Mouse (Mus musculus): ENCODE measurements around the gene Birc5. TPM values are rescaled to one million over a fixed set of nuclear protein-coding genes. Genes with fewer than 3 reads are reported as not detected.

Gene Birc5
- polyA plus RNA-seq, 1 experiment from 2014 or later: 50.1 TPM

DNA sequence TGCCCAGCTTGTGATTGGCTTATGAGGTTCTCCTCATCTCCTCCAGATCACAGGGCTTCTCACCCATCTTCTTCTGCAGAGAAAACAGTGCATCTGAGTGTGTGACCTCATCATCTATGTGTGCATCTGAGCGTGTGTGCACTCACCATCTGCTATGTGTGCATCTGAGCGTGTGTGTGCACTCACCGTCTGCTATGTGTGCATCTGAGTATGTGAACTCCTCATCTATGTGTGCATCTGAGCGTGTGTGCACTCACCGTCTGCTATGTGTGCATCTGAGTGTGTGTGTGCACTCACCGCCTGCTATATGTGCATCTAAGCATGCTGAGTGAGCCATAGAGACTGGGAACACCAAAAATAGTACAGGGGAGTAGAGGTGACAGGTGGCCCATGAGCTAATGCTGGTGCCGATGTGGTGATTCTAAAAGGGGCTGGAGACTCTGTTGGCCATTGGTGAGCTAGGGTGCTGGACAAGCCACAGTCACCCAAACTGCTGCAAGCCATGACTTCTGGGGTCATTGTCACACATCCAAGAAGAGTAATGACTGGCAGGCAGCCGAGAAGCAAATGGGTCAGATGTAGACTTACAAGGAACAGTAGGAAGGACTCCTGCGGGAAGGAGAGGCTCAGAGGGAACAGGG is 31.4 kb downstream of the Birc5 start:
- no peak overlapping the region for H3K9ac ChIP-seq
- peaks cover 39% of the 10 kb centered on the region for H3K4me1 ChIP-seq (replicated peaks)
- 87% methylated on average over 9 of the region's 9 CpGs for WGBS
- peaks cover 16% of the 10 kb centered on the region for H3K27me3 ChIP-seq
- no peak overlapping the region for H3K4me2 ChIP-seq
- no peak overlapping the region for H3K4me3 ChIP-seq
- ATAC-seq (ENCODE audit: low read depth): no peak
- no peaks in the 10 kb centered on the region for H3K36me3 ChIP-seq
- no peak overlapping the region for H3K27ac ChIP-seq (replicated peaks)
- no peaks in the 10 kb centered on the region for H3K9me3 ChIP-seq

GRCm38 (mm10) chr11:117880977-117881358 is 31.9 kb downstream of the Birc5 start:
- H3K36me3 ChIP-seq: no peaks in the 10 kb centered on the region
- 87% methylated on average over 6 of the region's 6 CpGs for WGBS
- no peak for ATAC-seq (ENCODE audit: low read depth)

DNA sequence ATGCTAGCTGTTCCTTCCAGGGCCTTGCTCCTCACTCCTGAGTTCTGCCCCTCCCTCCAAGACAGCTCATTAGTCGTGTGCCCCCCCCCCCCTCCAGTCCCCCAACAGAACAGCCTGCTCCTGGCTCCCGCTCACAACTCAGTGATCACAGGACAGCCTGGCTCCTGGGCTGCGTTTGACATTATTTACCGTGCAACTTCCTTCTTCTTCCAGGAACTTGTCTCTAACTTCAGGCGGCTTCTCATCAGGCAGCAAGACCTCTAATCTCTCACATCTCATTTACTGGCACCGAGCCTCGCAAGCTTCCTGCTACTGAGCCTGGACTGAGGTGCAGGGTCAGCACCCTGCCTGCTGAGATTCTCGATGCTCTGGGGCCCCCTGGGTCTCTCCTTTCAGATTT is 32.7 kb downstream of the Birc5 start:
- H3K27ac ChIP-seq (replicated peaks): no peak overlapping the region
- WGBS: 28% methylated on average over 8 of the region's 8 CpGs
- no peak overlapping the region for H3K4me2 ChIP-seq
- peaks cover 20% of the 10 kb centered on the region for H3K27me3 ChIP-seq
- H3K36me3 ChIP-seq: no peaks in the 10 kb centered on the region
- no peak overlapping the region for H3K9ac ChIP-seq
- H3K9me3 ChIP-seq: no peaks in the 10 kb centered on the region
- H3K4me1 ChIP-seq (replicated peaks): peaks cover 39% of the 10 kb centered on the region
- no peak overlapping the region for H3K4me3 ChIP-seq
- ATAC-seq (ENCODE audit: low read depth): no peak

More at GRCm38 (mm10) chr11:117880977-117881358, 31.9 kb downstream of the Birc5 start:
- no peak overlapping the region for H3K4me3 ChIP-seq
- no peak overlapping the region for H3K9ac ChIP-seq
- peaks cover 39% of the 10 kb centered on the region for H3K4me1 ChIP-seq (replicated peaks)
- H3K4me2 ChIP-seq: no peak overlapping the region
- no peak overlapping the region for H3K27ac ChIP-seq (replicated peaks)
- peaks cover 16% of the 10 kb centered on the region for H3K27me3 ChIP-seq
- H3K9me3 ChIP-seq: no peaks in the 10 kb centered on the region

GRCm38 (mm10) chr11:117882208-117882607 is 33.2 kb downstream of the Birc5 start:
- peaks cover 24% of the 10 kb centered on the region for H3K27me3 ChIP-seq
- peaks cover 39% of the 10 kb centered on the region for H3K4me1 ChIP-seq (replicated peaks)
- H3K36me3 ChIP-seq: no peaks in the 10 kb centered on the region
- H3K4me2 ChIP-seq: no peak overlapping the region
- H3K9me3 ChIP-seq: no peaks in the 10 kb centered on the region
- H3K9ac ChIP-seq: no peak overlapping the region
- no peak overlapping the region for H3K27ac ChIP-seq (replicated peaks)
- no peak for ATAC-seq (ENCODE audit: low read depth)
- 82% methylated on average over 1 of the region's 1 CpGs for WGBS
- no peak overlapping the region for H3K4me3 ChIP-seq

DNA sequence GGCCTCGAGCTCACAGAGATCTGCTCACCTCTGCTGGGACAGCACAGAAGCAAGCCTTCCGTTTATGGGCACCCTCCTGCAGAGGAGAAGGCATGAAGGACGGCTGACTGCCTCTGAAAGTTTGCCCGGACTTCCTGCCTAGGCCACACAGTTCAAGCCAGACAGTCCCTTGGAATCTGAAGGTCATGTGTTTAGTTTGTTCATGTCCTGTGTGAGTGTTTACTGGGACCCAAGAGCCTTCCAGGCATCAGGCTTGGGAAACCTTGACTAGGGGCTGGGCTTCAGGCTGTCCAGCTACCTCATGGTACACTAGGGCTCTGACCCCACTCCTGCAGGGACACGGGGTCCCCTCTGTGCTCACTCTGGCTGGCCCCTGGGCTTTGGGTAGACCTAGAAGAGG is 36.9 kb downstream of the Birc5 start:
- Histone ChIP-seq H3K27ac (replicated peaks) (no peak overlapping the region), H3K36me3 (no peaks in the 10 kb centered on the region), H3K9ac (no peak overlapping the region), H3K27me3 (peaks cover 49% of the 10 kb centered on the region), H3K9me3 (no peaks in the 10 kb centered on the region), H3K4me1 (replicated peaks) (peaks cover 51% of the 10 kb centered on the region), H3K4me2 (no peak overlapping the region), H3K4me3 (no peak overlapping the region)
- WGBS: 50% methylated on average over 5 of the region's 5 CpGs
- no peak for ATAC-seq (ENCODE audit: low read depth)

GRCm38 (mm10) chr11:117888168-117888852 is 39.3 kb downstream of the Birc5 start:
- 0 out of 2 replicates have a peak, but pooled peaks have one; percentile 16 for ATAC-seq (ENCODE audit: low read depth)
- Histone ChIP-seq H3K4me2 (peak overlapping the region; percentile 53), H3K27ac (replicated peaks) (no peak overlapping the region), H3K4me3 (peak overlapping the region; percentile 19; the same call in 1 of the 2 replicates), H3K9ac (no peak overlapping the region; the same call in 1 of the 2 replicates), H3K27me3 (peaks cover 70% of the 10 kb centered on the region), H3K4me1 (replicated peaks) (peaks cover 41% of the 10 kb centered on the region), H3K9me3 (no peaks in the 10 kb centered on the region), H3K36me3 (no peaks in the 10 kb centered on the region)
- 13% methylated on average over 20 of the region's 20 CpGs for WGBS

- ATAC-seq (ENCODE audit: low read depth): peak; percentile 41; the same call in 1 of the 2 replicates
- peaks cover 35% of the 10 kb centered on the region for H3K4me1 ChIP-seq (replicated peaks)
- peak overlapping the region; percentile 67 for H3K27ac ChIP-seq (replicated peaks)
- peak overlapping the region; percentile 51 for H3K9ac ChIP-seq
- no peaks in the 10 kb centered on the region for H3K9me3 ChIP-seq
- WGBS: 3% methylated on average over 33 of the region's 33 CpGs
- H3K4me2 ChIP-seq: peak overlapping the region; percentile 53
- peaks cover 77% of the 10 kb centered on the region for H3K27me3 ChIP-seq
- peak overlapping the region; percentile 19; the same call in 1 of the 2 replicates for H3K4me3 ChIP-seq
- H3K36me3 ChIP-seq: no peaks in the 10 kb centered on the region
Observed at GRCm38 (mm10) chr11:117888853-117889822, 40.1 kb downstream of the Birc5 start.

GRCm38 (mm10) chr11:117889887-117890340 is 40.9 kb downstream of the Birc5 start:
- H3K4me3 ChIP-seq: no peak overlapping the region
- ATAC-seq (ENCODE audit: low read depth): peak; percentile 60; the same call in 1 of the 2 replicates
- WGBS: 4% methylated on average over 11 of the region's 11 CpGs
- peak overlapping the region; percentile 51 for H3K9ac ChIP-seq
- peak overlapping the region; percentile 67 for H3K27ac ChIP-seq (replicated peaks)
- peaks cover 70% of the 10 kb centered on the region for H3K27me3 ChIP-seq
- H3K9me3 ChIP-seq: no peaks in the 10 kb centered on the region
- peaks cover 35% of the 10 kb centered on the region for H3K4me1 ChIP-seq (replicated peaks)
- peak overlapping the region; percentile 53 for H3K4me2 ChIP-seq
- H3K36me3 ChIP-seq: no peaks in the 10 kb centered on the region

DNA sequence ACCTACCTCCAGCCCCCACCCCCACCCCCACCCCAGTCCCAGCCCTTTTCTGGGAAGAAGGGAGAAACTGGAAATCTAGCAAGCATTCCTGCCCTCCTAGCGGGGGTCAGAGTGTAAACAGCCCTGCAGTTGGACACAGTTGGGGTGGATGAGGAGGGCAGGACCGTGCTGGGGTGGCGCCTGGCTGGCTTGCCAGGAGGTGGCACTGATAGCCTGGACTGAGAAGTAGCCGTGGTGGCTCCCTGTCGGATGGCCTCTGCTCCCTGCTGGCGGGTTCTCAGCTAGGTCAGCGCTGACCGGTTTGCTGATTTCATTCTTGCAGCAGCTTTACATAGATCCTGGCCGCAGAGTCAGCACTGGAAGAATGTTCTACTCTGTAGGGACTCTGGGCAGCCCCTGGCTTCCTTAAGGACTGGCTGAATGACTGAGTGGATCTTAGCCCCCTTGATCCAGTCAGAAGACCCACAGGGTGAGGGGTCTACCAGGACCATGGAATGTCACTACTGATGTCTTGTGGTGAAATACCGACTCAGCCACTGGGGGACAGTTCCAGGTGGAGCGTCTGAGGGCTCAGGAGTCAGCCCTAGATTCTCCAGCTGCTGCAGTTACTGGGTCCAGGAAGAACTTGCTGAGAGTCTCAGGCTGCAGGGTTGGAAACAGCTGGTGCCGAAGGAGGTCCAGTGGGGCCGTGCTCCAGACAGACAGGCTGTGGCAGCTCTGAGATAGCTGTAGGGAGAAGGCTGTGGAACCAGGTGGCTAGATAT is 41.6 kb downstream of the Birc5 start:
- no peak overlapping the region for H3K27ac ChIP-seq (replicated peaks)
- no peaks in the 10 kb centered on the region for H3K9me3 ChIP-seq
- H3K4me1 ChIP-seq (replicated peaks): peaks cover 35% of the 10 kb centered on the region
- peak; percentile 38; the same call in 1 of the 2 replicates for ATAC-seq (ENCODE audit: low read depth)
- no peak overlapping the region for H3K4me3 ChIP-seq
- peak overlapping the region; percentile 51; the same call in 1 of the 2 replicates for H3K9ac ChIP-seq
- no peaks in the 10 kb centered on the region for H3K36me3 ChIP-seq
- WGBS: 20% methylated on average over 13 of the region's 13 CpGs
- H3K27me3 ChIP-seq: peaks cover 67% of the 10 kb centered on the region
- H3K4me2 ChIP-seq: peak overlapping the region; percentile 53; the same call in 1 of the 2 replicates

GRCm38 (mm10) chr11:117891581-117892175 is 42.6 kb downstream of the Birc5 start:
- Histone ChIP-seq H3K4me2 (no peak overlapping the region), H3K9ac (no peak overlapping the region), H3K4me3 (no peak overlapping the region), H3K9me3 (no peaks in the 10 kb centered on the region), H3K36me3 (no peaks in the 10 kb centered on the region), H3K4me1 (replicated peaks) (peaks cover 35% of the 10 kb centered on the region), H3K27ac (replicated peaks) (no peak overlapping the region), H3K27me3 (peaks cover 69% of the 10 kb centered on the region)
- 93% methylated on average over 19 of the region's 19 CpGs for WGBS
- no peak for ATAC-seq (ENCODE audit: low read depth)

- Histone ChIP-seq H3K4me1 (replicated peaks) (peaks cover 35% of the 10 kb centered on the region), H3K27ac (replicated peaks) (no peak overlapping the region), H3K9ac (no peak overlapping the region), H3K27me3 (peaks cover 64% of the 10 kb centered on the region), H3K36me3 (no peaks in the 10 kb centered on the region), H3K4me3 (no peak overlapping the region), H3K4me2 (no peak overlapping the region), H3K9me3 (no peaks in the 10 kb centered on the region)
- no peak for ATAC-seq (ENCODE audit: low read depth)
- 56% methylated on average over 6 of the region's 6 CpGs for WGBS
Observed at GRCm38 (mm10) chr11:117892199-117892598, 43.1 kb downstream of the Birc5 start.
